Mouse (Mus musculus) myocyte (in vitro differentiated cells): ENCODE results near the gene Pdxk.

Experiments used
- CEBPB ChIP-seq: IDR thresholded peaks from 2 replicates; pipeline ENCODE4 v1.6.1; 2011; ENCODE audit warnings: mild to moderate bottlenecking, moderate library complexity; ENCODE audit not compliant: poor library complexity, insufficient read depth, severe bottlenecking
- E2F4 ChIP-seq: IDR thresholded peaks from one replicate; pipeline ENCODE4 v1.6.1; 2011; ENCODE audit warnings: mild to moderate bottlenecking, control low read depth, moderate library complexity; ENCODE audit not compliant: insufficient read depth
- MAX ChIP-seq: IDR thresholded peaks from one replicate; pipeline ENCODE4 v1.6.1; 2011; ENCODE audit warnings: low read depth, mild to moderate bottlenecking, control low read depth
- MYOD1 ChIP-seq, 3 experiments: IDR thresholded peaks; one replicate each; pipeline ENCODE4 v1.6.1; 2011; ENCODE audit warnings: control low read depth in 2 of 3, low read depth in 2 of 3, mild to moderate bottlenecking in 2 of 3, moderate library complexity in 1 of 3; ENCODE audit not compliant: insufficient read length in 2 of 3, control insufficient read depth in 1 of 3
- POLR2A ChIP-seq: IDR thresholded peaks from one replicate; pipeline ENCODE4 v1.6.1; 2011; ENCODE audit warnings: low read depth, mild to moderate bottlenecking, control low read depth, moderate library complexity; ENCODE audit not compliant: insufficient read length
- POLR2AphosphoS2 ChIP-seq: IDR thresholded peaks from one replicate; pipeline ENCODE4 v1.6.1; 2011; ENCODE audit warnings: low read depth, control low read depth; ENCODE audit not compliant: insufficient read length
- REST ChIP-seq: IDR thresholded peaks from one replicate; pipeline ENCODE4 v1.6.1; 2011; ENCODE audit warnings: mild to moderate bottlenecking, control low read depth, moderate library complexity; ENCODE audit not compliant: insufficient read depth, insufficient read length
- TCF3 ChIP-seq: IDR thresholded peaks from one replicate; pipeline ENCODE4 v1.6.1; 2011; ENCODE audit warnings: low read depth, control low read depth; ENCODE audit not compliant: insufficient read length
- USF1 ChIP-seq: IDR thresholded peaks from one replicate; pipeline ENCODE4 v1.6.1; 2011; ENCODE audit warnings: low read depth, mild to moderate bottlenecking, control low read depth, moderate library complexity

GRCm38 (mm10) chr10:78442292-78442691 lies 22.5 kb downstream of the Pdxk start:
- no peak for TF ChIP-seq REST
- no peak for TF ChIP-seq POLR2AphosphoS2
- no peak for TF ChIP-seq POLR2A
- no peak for TF ChIP-seq MAX
- TF ChIP-seq CEBPB: no peak
- no peak for TF ChIP-seq MYOD1 (IDR thresholded peaks at IDR 0.05; ENCODE audit: control insufficient read depth in 1 of 3, insufficient read length in 2 of 3, low read depth in 2 of 3)
- no peak for TF ChIP-seq E2F4
- no peak for TF ChIP-seq TCF3
- no peak for TF ChIP-seq USF1
